Mouse (Mus musculus) forebrain, embryonic 13.5 days (tissue): ENCODE measurements around the gene Fgd2. TPM values are rescaled to one million over a fixed set of nuclear protein-coding genes. Genes with fewer than 3 reads are reported as not detected.
"Not testable (repeated sequence)": the region's sequence is repeated elsewhere in the genome, so short reads cannot be mapped to it uniquely, and the experiment has no call there.

Experiments used
- ATAC-seq: fragments of 200-750 bp; cut with Nextera tagmentation; 2 replicates; pipeline ENCODE4 v1.8.0; 2017
- H3K27ac ChIP-seq: fragments of 300-500 bp; sonication (generic); 2 replicates; pipeline ENCODE4 v1.5.1; 2015; ENCODE audit warnings: inconsistent platforms, mild to moderate bottlenecking, moderate library complexity
- H3K27me3 ChIP-seq: fragments of 300-500 bp; sonication (generic); 2 replicates; pipeline ENCODE4 v1.6.1; 2015; ENCODE audit warnings: mild to moderate bottlenecking, inconsistent platforms
- H3K36me3 ChIP-seq: fragments of 300-500 bp; sonication (generic); 2 replicates; pipeline ENCODE4 v1.6.1; 2015; ENCODE audit warnings: mild to moderate bottlenecking, inconsistent platforms; ENCODE audit not compliant: poor library complexity, severe bottlenecking
- H3K4me1 ChIP-seq: fragments of 300-500 bp; sonication (generic); 2 replicates; pipeline ENCODE4 v1.6.1; 2015; ENCODE audit warnings: inconsistent platforms
- H3K4me2 ChIP-seq: fragments of 300-500 bp; sonication (generic); 2 replicates; pipeline ENCODE4 v1.6.1; 2015; ENCODE audit warnings: inconsistent platforms, mild to moderate bottlenecking, moderate library complexity
- H3K4me3 ChIP-seq: fragments of 300-500 bp; sonication (generic); 2 replicates; pipeline ENCODE4 v1.5.1; 2015; ENCODE audit warnings: mild to moderate bottlenecking, inconsistent platforms
- H3K9ac ChIP-seq: fragments of 300-500 bp; sonication (generic); 2 replicates; pipeline ENCODE4 v1.6.1; 2015; ENCODE audit warnings: mild to moderate bottlenecking, inconsistent platforms
- H3K9me3 ChIP-seq: fragments of 300-500 bp; sonication (generic); replicated peaks from 2 replicates; pipeline ENCODE4 v1.6.1; 2016; ENCODE audit warnings: inconsistent platforms
- WGBS: fragments of 180-500 bp; shearing (Covaris S2); methylation state at CpG from one replicate; pipeline ENCODE4 v1.1.7; 2015; 5-methylcytosine and 5-hydroxymethylcytosine counted together
- polyA plus RNA-seq: library from polyadenylated mRNA; unstranded; fragments of >200 nt; fragmentation: Nextera tagmentation; extraction: Ambion mirVana; gene quantifications from 2 replicates; pipeline ENCODE4 v1.2.1, GENCODE M21; 2015

Gene Fgd2
- polyA plus RNA-seq, 1 experiment from 2014 or later: 2.6 TPM

- peaks cover 31% of the 10 kb centered on the region for H3K4me1 ChIP-seq
- not testable (repeated sequence) for ATAC-seq, H3K4me2 ChIP-seq, H3K27ac ChIP-seq, H3K4me3 ChIP-seq, H3K27me3 ChIP-seq, H3K9ac ChIP-seq, H3K9me3 ChIP-seq, H3K36me3 ChIP-seq
- WGBS: 60% methylated on average over 5 of the region's 5 CpGs
Observed at GRCm38 (mm10) chr17:29351056-29351455, 9.7 kb upstream of the Fgd2 start.

- peaks cover 31% of the 10 kb centered on the region for H3K4me1 ChIP-seq
- peak; percentile 64 for ATAC-seq
- H3K27me3 ChIP-seq: no peaks in the 10 kb centered on the region
- no peaks in the 10 kb centered on the region for H3K9me3 ChIP-seq
- peak overlapping the region; percentile 68 for H3K9ac ChIP-seq
- no peaks in the 10 kb centered on the region for H3K36me3 ChIP-seq
- no peak overlapping the region for H3K4me3 ChIP-seq
- H3K27ac ChIP-seq: peak overlapping the region; percentile 99
- peak overlapping the region; percentile 65 for H3K4me2 ChIP-seq
- 11% methylated on average over 5 of the region's 5 CpGs for WGBS
Observed at GRCm38 (mm10) chr17:29355461-29355840, 5.3 kb upstream of the Fgd2 start.

GRCm38 (mm10) chr17:29355841-29356478 lies 4.8 kb upstream of the Fgd2 start:
- no peaks in the 10 kb centered on the region for H3K36me3 ChIP-seq
- H3K27ac ChIP-seq: peak overlapping the region; percentile 99
- ATAC-seq: peak; percentile 57
- WGBS: 6% methylated on average over 17 of the region's 17 CpGs
- no peaks in the 10 kb centered on the region for H3K9me3 ChIP-seq
- H3K4me2 ChIP-seq: peak overlapping the region; percentile 65
- no peaks in the 10 kb centered on the region for H3K27me3 ChIP-seq
- H3K9ac ChIP-seq: peak overlapping the region; percentile 68
- peak overlapping the region; percentile 38 for H3K4me3 ChIP-seq
- peaks cover 31% of the 10 kb centered on the region for H3K4me1 ChIP-seq

GRCm38 (mm10) chr17:29356479-29356856 lies 4.2 kb upstream of the Fgd2 start:
- Histone ChIP-seq H3K4me1 (peaks cover 31% of the 10 kb centered on the region), H3K9ac (peak overlapping the region; percentile 68), H3K4me2 (peak overlapping the region; percentile 65), H3K9me3 (no peaks in the 10 kb centered on the region), H3K36me3 (no peaks in the 10 kb centered on the region), H3K4me3 (peak overlapping the region; percentile 38), H3K27ac (peak overlapping the region; percentile 99), H3K27me3 (no peaks in the 10 kb centered on the region)
- WGBS: 0% methylated on average over 11 of the region's 11 CpGs
- peak; percentile 96 for ATAC-seq

- H3K27ac ChIP-seq: peak overlapping the region; percentile 99
- peaks cover 31% of the 10 kb centered on the region for H3K4me1 ChIP-seq
- no peak; the same call in 1 of the 2 replicates for ATAC-seq
- H3K4me2 ChIP-seq: peak overlapping the region; percentile 65
- H3K27me3 ChIP-seq: no peaks in the 10 kb centered on the region
- peak overlapping the region; percentile 68 for H3K9ac ChIP-seq
- H3K4me3 ChIP-seq: peak overlapping the region; percentile 38
- WGBS: 0% methylated on average over 9 of the region's 9 CpGs
- H3K9me3 ChIP-seq: no peaks in the 10 kb centered on the region
- no peaks in the 10 kb centered on the region for H3K36me3 ChIP-seq
Observed at GRCm38 (mm10) chr17:29356882-29357281, 3.8 kb upstream of the Fgd2 start.

GRCm38 (mm10) chr17:29358928-29359327 lies 1.8 kb upstream of the Fgd2 start:
- no peaks in the 10 kb centered on the region for H3K9me3 ChIP-seq
- H3K4me3 ChIP-seq: no peak overlapping the region
- 56% methylated on average over 3 of the region's 3 CpGs for WGBS
- peaks cover 31% of the 10 kb centered on the region for H3K4me1 ChIP-seq
- no peaks in the 10 kb centered on the region for H3K27me3 ChIP-seq
- ATAC-seq: no peak
- no peaks in the 10 kb centered on the region for H3K36me3 ChIP-seq
- H3K27ac ChIP-seq: no peak overlapping the region
- H3K9ac ChIP-seq: no peak overlapping the region
- H3K4me2 ChIP-seq: no peak overlapping the region

- no peaks in the 10 kb centered on the region for H3K9me3 ChIP-seq
- peaks cover 5% of the 10 kb centered on the region for H3K4me1 ChIP-seq
- no peak overlapping the region for H3K9ac ChIP-seq
- no peak overlapping the region for H3K4me3 ChIP-seq
- WGBS: 63% methylated on average over 8 of the region's 8 CpGs
- H3K4me2 ChIP-seq: no peak overlapping the region
- no peaks in the 10 kb centered on the region for H3K27me3 ChIP-seq
- no peak for ATAC-seq
- H3K27ac ChIP-seq: no peak overlapping the region
- H3K36me3 ChIP-seq: no peaks in the 10 kb centered on the region
Observed at GRCm38 (mm10) chr17:29361982-29362691, 1.4 kb downstream of the Fgd2 start.

GRCm38 (mm10) chr17:29363109-29363508 lies 2.4 kb downstream of the Fgd2 start:
- Histone ChIP-seq H3K36me3 (no peaks in the 10 kb centered on the region), H3K27me3 (no peaks in the 10 kb centered on the region), H3K4me1 (no peaks in the 10 kb centered on the region), H3K9ac (no peak overlapping the region), H3K27ac (no peak overlapping the region), H3K9me3 (no peaks in the 10 kb centered on the region), H3K4me2 (no peak overlapping the region), H3K4me3 (no peak overlapping the region)
- no peak for ATAC-seq
- 83% methylated on average over 8 of the region's 8 CpGs for WGBS

- WGBS: 90% methylated on average over 13 of the region's 13 CpGs
- ATAC-seq: no peak
- H3K4me2 ChIP-seq: no peak overlapping the region
- H3K4me3 ChIP-seq: no peak overlapping the region
- peaks cover 4% of the 10 kb centered on the region; the same call in 1 of the 2 replicates for H3K4me1 ChIP-seq
- H3K27ac ChIP-seq: no peak overlapping the region
- H3K9ac ChIP-seq: no peak overlapping the region
- H3K9me3 ChIP-seq: no peaks in the 10 kb centered on the region
- no peaks in the 10 kb centered on the region for H3K27me3 ChIP-seq
- H3K36me3 ChIP-seq: no peaks in the 10 kb centered on the region
Observed at GRCm38 (mm10) chr17:29365105-29365621, 4.4 kb downstream of the Fgd2 start.

GRCm38 (mm10) chr17:29368726-29369125 lies 8.0 kb downstream of the Fgd2 start:
- Histone ChIP-seq H3K27me3 (no peaks in the 10 kb centered on the region), H3K9ac (no peak overlapping the region), H3K36me3 (no peaks in the 10 kb centered on the region), H3K4me3 (no peak overlapping the region), H3K27ac (no peak overlapping the region), H3K4me1 (peaks cover 4% of the 10 kb centered on the region; the same call in 1 of the 2 replicates), H3K4me2 (no peak overlapping the region), H3K9me3 (no peaks in the 10 kb centered on the region)
- no peak for ATAC-seq
- WGBS: 26% methylated on average over 7 of the region's 7 CpGs

- Histone ChIP-seq H3K4me3 (no peak overlapping the region), H3K27me3 (no peaks in the 10 kb centered on the region), H3K36me3 (no peaks in the 10 kb centered on the region), H3K9me3 (no peaks in the 10 kb centered on the region), H3K9ac (0 out of 2 replicates have a peak overlapping the region, but pooled peaks have one; percentile 26), H3K4me2 (no peak overlapping the region), H3K27ac (no peak overlapping the region), H3K4me1 (peaks cover 4% of the 10 kb centered on the region; the same call in 1 of the 2 replicates)
- 6% methylated on average over 5 of the region's 5 CpGs for WGBS
- peak; percentile 77 for ATAC-seq
Observed at GRCm38 (mm10) chr17:29370984-29371723, 10.4 kb downstream of the Fgd2 start.

GRCm38 (mm10) chr17:29375871-29376270 lies 15.2 kb downstream of the Fgd2 start:
- no peak for ATAC-seq
- H3K4me1 ChIP-seq: no peaks in the 10 kb centered on the region
- H3K4me3 ChIP-seq: no peak overlapping the region
- WGBS: 87% methylated on average over 10 of the region's 10 CpGs
- H3K27ac ChIP-seq: no peak overlapping the region
- no peak overlapping the region for H3K4me2 ChIP-seq
- no peaks in the 10 kb centered on the region for H3K9me3 ChIP-seq
- H3K27me3 ChIP-seq: no peaks in the 10 kb centered on the region
- H3K9ac ChIP-seq: no peak overlapping the region
- no peaks in the 10 kb centered on the region for H3K36me3 ChIP-seq
